Mouse (Mus musculus) layer of hippocampus, adult 11-12 months (tissue): ENCODE data around the gene Akap13.

Source experiments
- DNase-seq: peaks from one replicate; pipeline ENCODE4 v3.0.0; 2022; ENCODE audit warnings: low spot score

Gene Akap13

DNA sequence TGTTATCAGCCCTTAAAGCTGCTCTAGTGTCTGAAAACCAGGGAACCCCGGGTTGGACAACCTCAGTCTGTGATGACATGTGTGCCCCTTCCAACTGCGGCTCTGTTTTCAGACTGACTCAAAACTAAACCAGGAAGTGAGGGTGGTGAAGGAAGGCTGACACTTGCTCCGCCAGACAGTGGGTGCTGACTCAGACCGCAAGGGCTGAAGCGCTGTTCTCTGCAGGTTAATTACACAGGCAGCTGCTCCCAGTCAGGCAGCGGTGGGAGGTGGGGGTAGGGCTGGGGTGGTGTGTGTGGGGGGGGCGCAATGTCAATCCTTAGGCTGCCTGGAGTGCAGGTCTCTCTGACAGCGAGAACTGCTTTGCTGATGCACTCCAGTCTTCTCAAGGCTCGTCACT is 341.1 kb downstream of the Akap13 start:
- DNase-seq: peak; percentile 39

GRCm38 (mm10) chr7:75800530-75800929 is 345.2 kb downstream of the Akap13 start:
- DNase-seq: no peak

- no peak for DNase-seq
These were observed 345.7 kb downstream of the Akap13 start for GRCm38 (mm10) chr7:75801022-75801421.

DNA sequence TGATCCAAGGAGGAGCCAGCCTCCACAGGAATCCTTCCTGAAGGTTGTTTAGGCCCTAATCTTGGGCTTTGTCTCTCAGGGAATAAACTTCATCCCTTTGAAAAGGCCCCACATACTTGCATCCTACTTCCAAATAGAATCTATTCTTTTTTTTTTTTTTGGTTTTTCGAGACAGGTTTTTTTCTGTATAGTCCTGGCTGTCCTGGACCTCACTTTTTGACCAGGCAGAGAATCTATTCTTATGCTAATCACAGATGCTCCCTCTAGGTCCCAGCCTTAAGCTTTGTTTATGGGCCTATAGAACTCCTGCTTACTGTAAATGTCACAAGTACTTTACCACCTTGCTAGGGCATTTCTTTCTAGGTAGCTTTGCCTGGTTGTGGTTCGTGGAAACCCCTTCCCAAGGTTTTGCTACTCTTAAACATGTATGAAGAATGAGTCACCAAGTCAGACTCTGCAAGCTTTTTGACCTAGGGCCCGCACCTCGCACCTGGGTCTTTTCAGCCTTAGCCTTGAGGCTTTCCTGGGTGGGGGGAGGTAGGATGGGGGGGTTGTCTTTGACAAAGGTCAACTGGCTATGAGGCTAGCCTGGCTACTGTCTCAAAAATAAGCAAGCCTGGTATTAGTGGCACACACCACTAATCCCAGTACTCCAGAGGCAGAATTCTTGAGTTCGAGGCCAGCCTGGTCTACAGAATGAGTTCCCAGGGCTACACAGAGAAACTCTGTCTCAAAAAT is 346.5 kb downstream of the Akap13 start:
- DNase-seq: no peak

DNA sequence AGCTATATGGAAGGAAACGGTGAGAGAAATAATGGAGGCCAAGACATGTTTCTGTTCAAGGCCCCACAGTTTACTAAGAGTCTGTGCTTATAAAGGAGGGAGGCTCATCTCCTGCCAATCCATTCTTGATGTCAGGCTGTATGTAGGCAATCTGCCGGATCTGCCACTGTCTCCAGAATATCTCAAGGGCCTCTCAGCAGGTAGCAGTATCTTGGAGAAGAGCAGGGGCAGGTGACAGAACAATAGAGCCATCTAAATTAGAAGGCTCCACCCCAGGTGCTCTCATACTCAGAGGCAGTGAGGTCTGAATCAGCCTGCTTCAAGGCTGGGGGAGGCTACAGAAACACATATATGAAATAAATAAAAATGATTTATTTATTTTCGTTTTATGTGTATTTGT is 347.6 kb downstream of the Akap13 start:
- no peak for DNase-seq
